Mouse (Mus musculus) adipocyte (in vitro differentiated cells): ENCODE results near the gene Krtap2-4.
A peak's percentile ranks its signal among the peaks of the same experiment; 100 is the strongest.

ENCODE experiments used
- DNase-seq: peaks from one replicate; pipeline ENCODE4 v3.0.0-alpha.2; 2016; ENCODE audit warnings: low spot score

The Krtap2-4 gene

GRCm38 (mm10) chr11:99583245-99583704 is 31.4 kb downstream of the Krtap2-4 start, which contains the start of gene Krtap1-4:
Gene Krtap1-4, minus strand, starts transcription at chr11:99583654.
- no peak for DNase-seq

GRCm38 (mm10) chr11:99581564-99581963 is 33.1 kb downstream of the Krtap2-4 start:
- no peak for DNase-seq

GRCm38 (mm10) chr11:99581051-99581450 is 33.6 kb downstream of the Krtap2-4 start:
- no peak for DNase-seq

GRCm38 (mm10) chr11:99580636-99581035 is 34.0 kb downstream of the Krtap2-4 start, which contains the start of gene Krtap1-5:
Gene Krtap1-5, minus strand, starts transcription at chr11:99581016.
- DNase-seq = no peak

GRCm38 (mm10) chr11:99574106-99574505 is 40.5 kb downstream of the Krtap2-4 start:
- peak; percentile 40 for DNase-seq

GRCm38 (mm10) chr11:99573164-99573563 is 41.5 kb downstream of the Krtap2-4 start:
- DNase-seq = no peak

GRCm38 (mm10) chr11:99566530-99566929 is 48.1 kb downstream of the Krtap2-4 start, which contains the start of gene Krtap3-1:
Gene Krtap3-1, minus strand, starts transcription at chr11:99566630.
- DNase-seq = no peak
